Mouse (Mus musculus) neural tube, embryonic 12.5 days (tissue): ENCODE data around the gene Prss46. TPM values are rescaled to one million over a fixed set of nuclear protein-coding genes. Genes with fewer than 3 reads are reported as not detected.
A peak's percentile ranks its signal among the peaks of the same experiment; 100 is the strongest.

ENCODE experiments used
- ATAC-seq: fragments of 200-750 bp; cut with Nextera tagmentation; 2 replicates; pipeline ENCODE4 v1.8.0; 2017; ENCODE audit warnings: low read depth, mild to moderate bottlenecking, moderate TSS enrichment, moderate library complexity; ENCODE audit not compliant: low FRiP score
- H3K27ac ChIP-seq: fragments of 300-500 bp; sonication (generic); 2 replicates; pipeline ENCODE4 v1.5.1; 2016
- H3K27me3 ChIP-seq: fragments of 300-500 bp; sonication (generic); replicated peaks from 2 replicates; pipeline ENCODE4 v1.6.1; 2016; ENCODE audit warnings: mild to moderate bottlenecking
- H3K36me3 ChIP-seq: fragments of 300-500 bp; sonication (generic); 2 replicates; pipeline ENCODE4 v1.6.1; 2016; ENCODE audit warnings: mild to moderate bottlenecking
- H3K4me1 ChIP-seq: fragments of 300-500 bp; sonication (generic); 2 replicates; pipeline ENCODE4 v1.6.1; 2016
- H3K4me2 ChIP-seq: fragments of 300-500 bp; sonication (generic); replicated peaks from 2 replicates; pipeline ENCODE4 v1.6.1; 2016; ENCODE audit warnings: mild to moderate bottlenecking
- H3K4me3 ChIP-seq: fragments of 300-500 bp; sonication (generic); 2 replicates; pipeline ENCODE4 v1.5.1; 2016
- H3K9ac ChIP-seq: fragments of 300-500 bp; sonication (generic); 2 replicates; pipeline ENCODE4 v1.6.1; 2016; ENCODE audit warnings: mild to moderate bottlenecking
- H3K9me3 ChIP-seq: fragments of 300-500 bp; sonication (generic); 2 replicates; pipeline ENCODE4 v1.6.1; 2016; ENCODE audit warnings: mild to moderate bottlenecking
- WGBS: fragments of 180-500 bp; shearing (Covaris S2); methylation state at CpG from one replicate; pipeline ENCODE4 v1.1.7; 2016; 5-methylcytosine and 5-hydroxymethylcytosine counted together
- polyA plus RNA-seq: library from polyadenylated mRNA; unstranded; fragments of >200 nt; fragmentation: Nextera tagmentation; extraction: Ambion mirVana; gene quantifications from 2 replicates; pipeline ENCODE4 v1.2.1, GENCODE M21; 2016

Prss46 gene
- polyA plus RNA-seq, 1 experiment from 2014 or later, result not detected

DNA sequence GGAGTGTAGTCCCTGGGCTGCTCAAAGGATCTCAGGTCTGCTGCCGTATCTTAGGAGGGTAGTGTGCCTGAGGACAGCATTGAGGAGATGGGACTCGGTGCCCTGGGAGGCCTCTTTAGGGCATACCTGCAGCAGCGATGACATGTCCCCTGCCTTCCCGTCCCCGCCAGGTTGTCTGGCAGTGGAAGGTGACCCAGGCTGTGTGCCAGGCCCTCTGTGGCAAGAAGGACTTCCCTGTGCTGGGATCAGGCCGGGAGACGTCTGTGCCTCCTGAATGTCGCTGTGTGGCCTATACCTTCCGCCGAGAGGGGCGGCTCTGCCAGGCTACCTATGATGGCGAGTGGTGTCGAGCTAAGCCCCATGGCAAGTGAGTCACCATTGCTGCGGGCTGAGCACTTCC lies 44.6 kb downstream of the Prss46 start:
- H3K27ac ChIP-seq, result no peak overlapping the region
- 91% methylated on average over 14 of the region's 14 CpGs for WGBS

DNA sequence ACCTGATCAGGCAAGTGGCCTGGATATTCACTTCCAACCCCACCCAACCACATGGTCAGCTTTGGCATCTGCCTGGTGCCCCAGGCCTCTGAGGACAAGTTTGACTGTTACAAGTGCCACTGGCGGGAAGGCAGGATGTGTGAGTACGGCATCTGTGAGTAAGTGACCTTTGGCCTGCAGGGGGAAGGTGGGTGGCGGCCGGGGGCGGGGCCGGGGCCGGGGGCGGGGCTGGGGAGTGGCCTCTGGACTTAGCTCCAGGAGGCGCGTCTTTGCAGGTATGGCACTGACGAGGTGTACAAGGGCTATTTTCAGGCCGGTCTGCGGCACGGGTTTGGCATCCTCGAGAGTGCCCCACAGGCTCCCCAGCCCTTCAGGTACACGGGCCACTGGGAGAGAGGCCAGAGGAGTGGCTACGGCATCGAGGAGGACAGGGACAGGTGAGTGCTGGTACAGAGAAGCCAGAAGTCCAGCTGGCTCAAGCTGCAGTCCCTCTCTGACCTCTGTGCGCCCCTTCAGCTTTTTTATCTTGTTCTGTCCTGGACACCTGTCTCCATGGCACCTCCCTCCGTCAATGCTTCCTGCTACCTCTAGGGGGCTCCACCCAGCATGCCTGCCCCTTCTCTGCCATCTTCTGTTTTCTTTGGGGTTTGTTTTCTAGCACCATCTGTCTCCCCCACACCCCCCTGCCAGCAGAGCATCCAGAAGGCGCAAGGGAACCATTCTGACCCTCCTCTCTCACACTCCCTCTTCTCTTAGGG lies 45.9 kb downstream of the Prss46 start:
- H3K4me2 ChIP-seq, result no peak overlapping the region
- no peak for ATAC-seq
- H3K4me1 ChIP-seq, result no peaks in the 10 kb centered on the region; the same call in 1 of the 2 replicates
- H3K9ac ChIP-seq, result no peak overlapping the region
- no peaks in the 10 kb centered on the region; the same call in 1 of the 2 replicates for H3K27me3 ChIP-seq
- no peak overlapping the region for H3K27ac ChIP-seq
- H3K36me3 ChIP-seq, result no peaks in the 10 kb centered on the region
- WGBS, result 17% methylated on average over 21 of the region's 21 CpGs
- H3K9me3 ChIP-seq, result no peaks in the 10 kb centered on the region
- no peak overlapping the region for H3K4me3 ChIP-seq

More for the DNA sequence above, 44.6 kb downstream of the Prss46 start:
- H3K9ac ChIP-seq, result no peak overlapping the region
- H3K4me1 ChIP-seq, result no peaks in the 10 kb centered on the region; the same call in 1 of the 2 replicates
- no peak overlapping the region for H3K4me2 ChIP-seq
- ATAC-seq, result no peak
- no peak overlapping the region for H3K4me3 ChIP-seq
- no peaks in the 10 kb centered on the region for H3K36me3 ChIP-seq
- H3K27me3 ChIP-seq, result no peaks in the 10 kb centered on the region; the same call in 1 of the 2 replicates
- no peaks in the 10 kb centered on the region for H3K9me3 ChIP-seq

DNA sequence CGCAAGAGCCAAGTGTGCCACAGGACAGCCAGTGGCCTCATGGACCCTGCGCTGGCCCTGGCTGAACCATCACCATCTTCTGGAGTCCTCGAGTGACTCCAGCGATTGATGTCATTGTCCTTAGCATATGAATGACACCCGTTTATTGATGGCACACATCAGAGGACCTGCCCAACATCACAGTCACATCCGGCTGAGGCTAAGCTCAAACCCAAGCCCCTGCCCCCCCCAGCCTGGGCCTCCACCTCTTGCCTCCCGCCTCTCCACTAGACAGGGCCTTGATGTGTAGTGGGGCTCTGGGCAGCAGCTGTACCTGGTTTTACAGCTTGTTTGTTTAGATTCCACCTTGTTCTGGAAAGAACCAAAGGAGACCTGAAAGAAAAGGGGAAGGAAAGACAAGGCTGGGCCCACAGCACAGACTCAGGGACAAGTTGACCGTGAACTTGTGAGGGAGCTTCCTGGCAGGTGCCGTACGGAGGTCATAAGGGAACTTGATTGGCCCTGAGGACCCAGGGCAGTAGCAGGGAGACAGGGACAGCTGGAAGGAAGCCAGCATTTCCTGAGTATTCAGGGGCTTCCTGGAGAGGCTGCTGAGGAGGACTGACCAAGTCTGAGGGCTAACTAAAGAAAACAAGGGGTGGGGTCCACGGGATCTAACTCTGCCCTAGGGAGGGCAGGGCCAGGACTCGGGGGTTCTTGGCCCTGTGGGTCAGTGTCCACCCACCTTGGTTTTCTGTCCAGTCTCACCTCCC lies 46.9 kb downstream of the Prss46 start:
- no peaks in the 10 kb centered on the region for H3K36me3 ChIP-seq
- H3K27me3 ChIP-seq, result no peaks in the 10 kb centered on the region
- no peak overlapping the region for H3K4me2 ChIP-seq
- H3K9me3 ChIP-seq, result no peaks in the 10 kb centered on the region
- no peak overlapping the region for H3K27ac ChIP-seq
- no peak overlapping the region for H3K4me3 ChIP-seq
- 78% methylated on average over 12 of the region's 12 CpGs for WGBS
- H3K9ac ChIP-seq, result no peak overlapping the region
- peaks cover 7% of the 10 kb centered on the region for H3K4me1 ChIP-seq
- no peak for ATAC-seq

DNA sequence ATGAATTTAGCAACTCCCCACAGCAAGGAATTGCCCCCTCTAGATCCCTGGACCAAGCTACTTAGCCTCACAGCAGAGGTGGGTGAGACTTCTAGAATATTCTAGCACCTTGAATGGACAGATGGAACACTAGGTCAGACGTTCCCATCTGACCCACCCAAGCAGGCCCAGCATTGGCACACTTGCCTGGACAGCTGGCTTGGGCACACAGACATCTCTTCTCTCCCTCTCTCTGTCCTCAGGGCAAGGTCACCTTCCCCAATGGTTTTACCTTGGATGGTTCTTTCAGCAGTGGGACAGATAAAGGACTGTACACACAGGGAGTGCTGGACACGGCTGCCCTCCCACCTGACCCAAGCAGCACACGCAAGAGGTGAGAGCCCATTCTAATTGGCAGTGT lies 48.2 kb downstream of the Prss46 start:
- 86% methylated on average over 3 of the region's 3 CpGs for WGBS
- Histone ChIP-seq H3K4me1 (peaks cover 7% of the 10 kb centered on the region), H3K27me3 (no peaks in the 10 kb centered on the region), H3K9ac (no peak overlapping the region), H3K4me2 (no peak overlapping the region), H3K4me3 (no peak overlapping the region), H3K36me3 (no peaks in the 10 kb centered on the region), H3K9me3 (no peaks in the 10 kb centered on the region), H3K27ac (no peak overlapping the region)
- no peak for ATAC-seq

DNA sequence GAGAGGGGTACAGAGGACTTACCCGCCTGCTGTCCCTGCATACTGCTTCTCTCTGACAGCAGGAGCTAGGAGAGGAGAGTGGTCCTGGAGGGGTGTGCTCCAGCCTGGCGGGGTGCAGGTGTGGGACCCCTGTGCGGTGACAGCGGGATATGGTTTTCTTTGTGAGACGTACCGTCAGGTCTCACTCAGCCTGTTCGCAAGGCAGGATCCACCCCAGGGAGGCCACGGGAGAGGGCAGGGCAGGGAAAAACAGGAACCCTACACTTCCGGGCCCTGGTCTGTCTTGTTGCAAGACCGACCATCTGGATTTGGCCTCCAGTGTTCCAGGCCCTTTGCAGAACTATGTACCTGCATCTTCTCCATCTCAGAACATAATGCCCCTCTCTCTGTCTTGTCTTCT lies 49.1 kb downstream of the Prss46 start:
- H3K4me2 ChIP-seq, result no peak overlapping the region
- WGBS, result 72% methylated on average over 10 of the region's 10 CpGs
- H3K36me3 ChIP-seq, result no peaks in the 10 kb centered on the region
- H3K4me1 ChIP-seq, result peaks cover 7% of the 10 kb centered on the region
- ATAC-seq, result no peak
- H3K27ac ChIP-seq, result no peak overlapping the region
- H3K27me3 ChIP-seq, result no peaks in the 10 kb centered on the region
- no peak overlapping the region for H3K9ac ChIP-seq
- H3K9me3 ChIP-seq, result no peaks in the 10 kb centered on the region
- H3K4me3 ChIP-seq, result no peak overlapping the region

- H3K36me3 ChIP-seq, result no peaks in the 10 kb centered on the region
- H3K4me1 ChIP-seq, result peaks cover 7% of the 10 kb centered on the region
- 56% methylated on average over 5 of the region's 5 CpGs for WGBS
- H3K27ac ChIP-seq, result no peak overlapping the region
- no peaks in the 10 kb centered on the region for H3K27me3 ChIP-seq
- H3K9ac ChIP-seq, result no peak overlapping the region
- no peak overlapping the region for H3K4me3 ChIP-seq
- no peaks in the 10 kb centered on the region for H3K9me3 ChIP-seq
- no peak for ATAC-seq
- peak overlapping the region; percentile 39; the same call in 1 of the 2 replicates for H3K4me2 ChIP-seq
These were observed 51.2 kb downstream of the Prss46 start for GRCm38 (mm10) chr9:110895507-110895906.

DNA sequence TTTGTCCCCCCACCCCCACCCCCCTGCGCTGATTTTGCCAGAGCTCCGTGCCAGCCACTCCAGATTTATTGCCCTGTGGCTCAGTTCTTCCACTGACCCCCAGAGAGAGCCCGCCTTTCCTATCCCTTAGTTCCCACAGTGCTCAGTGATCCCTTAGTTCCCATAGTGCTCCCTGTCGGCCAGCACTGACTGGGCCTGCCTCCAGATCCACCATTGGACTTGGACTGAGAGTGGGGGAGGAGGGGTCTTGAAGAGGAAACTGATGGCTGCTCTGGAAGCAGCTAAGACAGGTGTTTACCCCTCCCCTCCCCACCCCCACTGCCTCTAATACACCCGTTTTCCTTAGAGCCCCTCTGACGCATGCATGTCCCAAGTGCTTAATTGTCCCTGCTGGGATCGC lies 51.7 kb downstream of the Prss46 start:
- Histone ChIP-seq H3K4me2 (peak overlapping the region; percentile 39; the same call in 1 of the 2 replicates), H3K27ac (no peak overlapping the region)
- WGBS, result 8% methylated on average over 7 of the region's 7 CpGs

GRCm38 (mm10) chr9:110896595-110896994 lies 52.3 kb downstream of the Prss46 start:
- H3K9me3 ChIP-seq, result no peaks in the 10 kb centered on the region
- H3K4me3 ChIP-seq, result no peak overlapping the region
- peaks cover 7% of the 10 kb centered on the region for H3K4me1 ChIP-seq
- no peaks in the 10 kb centered on the region for H3K27me3 ChIP-seq
- no peak overlapping the region for H3K27ac ChIP-seq
- WGBS, result 7% methylated on average over 6 of the region's 6 CpGs
- H3K36me3 ChIP-seq, result no peaks in the 10 kb centered on the region
- ATAC-seq, result peak; percentile 49
- peak overlapping the region; percentile 39 for H3K4me2 ChIP-seq
- H3K9ac ChIP-seq, result no peak overlapping the region

More for the DNA sequence above, 51.7 kb downstream of the Prss46 start:
- Histone ChIP-seq H3K9me3 (no peaks in the 10 kb centered on the region), H3K4me1 (peaks cover 7% of the 10 kb centered on the region), H3K9ac (no peak overlapping the region), H3K36me3 (no peaks in the 10 kb centered on the region), H3K27me3 (no peaks in the 10 kb centered on the region), H3K4me3 (no peak overlapping the region)
- ATAC-seq, result no peak

DNA sequence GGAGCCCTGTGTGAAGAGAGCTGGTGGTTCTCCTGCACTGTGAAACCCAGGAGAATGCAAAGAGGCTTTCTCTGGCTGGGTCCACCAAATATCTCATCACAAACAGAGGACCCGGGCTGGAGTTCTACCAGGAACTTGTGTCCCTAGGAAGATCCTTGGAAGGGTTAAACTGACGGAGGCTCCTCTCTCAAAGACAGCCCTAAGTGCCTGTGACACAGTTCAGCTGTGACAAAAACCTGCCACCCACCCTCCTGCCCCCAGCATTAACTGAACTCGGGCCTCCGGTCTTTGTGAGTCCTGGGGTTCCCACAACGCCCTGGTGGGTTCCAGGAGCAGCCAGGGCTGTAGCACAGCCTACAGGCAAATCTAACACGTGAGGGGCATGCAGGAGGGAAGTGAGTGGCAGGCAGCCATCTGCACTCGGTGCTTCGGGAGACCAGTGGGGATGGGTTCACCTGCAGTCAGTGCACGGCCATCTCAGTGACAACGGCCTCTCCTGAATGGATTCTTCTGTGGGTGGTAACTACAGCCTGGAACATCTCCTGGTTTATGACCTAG lies 55.2 kb downstream of the Prss46 start:
- Histone ChIP-seq H3K36me3 (no peaks in the 10 kb centered on the region), H3K9me3 (no peaks in the 10 kb centered on the region), H3K9ac (no peak overlapping the region), H3K4me1 (peaks cover 7% of the 10 kb centered on the region; the same call in 1 of the 2 replicates), H3K4me2 (no peak overlapping the region), H3K27me3 (no peaks in the 10 kb centered on the region), H3K4me3 (no peak overlapping the region), H3K27ac (no peak overlapping the region)
- WGBS, result 61% methylated on average over 10 of the region's 10 CpGs
- no peak for ATAC-seq

DNA sequence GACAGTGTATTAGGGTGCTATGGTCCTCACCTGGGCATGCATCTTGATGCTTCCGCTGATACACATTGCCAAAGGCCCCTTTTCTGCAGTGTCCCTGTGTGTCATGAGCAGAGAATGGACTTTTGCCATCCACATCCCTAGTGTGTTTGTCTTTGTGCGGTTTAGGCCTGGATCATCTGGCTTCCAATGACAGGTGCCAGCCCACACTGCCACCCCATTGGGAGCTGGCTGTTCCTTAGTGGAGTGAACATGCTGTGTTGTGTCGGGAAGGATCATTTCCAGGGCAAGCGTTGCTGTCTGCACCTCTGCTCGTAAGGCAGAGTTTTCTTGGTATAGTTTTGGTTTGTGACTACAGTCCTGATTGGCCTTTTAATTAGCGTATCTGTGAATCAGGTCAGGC lies 56.9 kb downstream of the Prss46 start:
- 89% methylated on average over 6 of the region's 6 CpGs for WGBS
- Histone ChIP-seq H3K4me3 (no peak overlapping the region), H3K4me1 (no peaks in the 10 kb centered on the region), H3K27me3 (no peaks in the 10 kb centered on the region), H3K27ac (no peak overlapping the region), H3K4me2 (no peak overlapping the region), H3K36me3 (no peaks in the 10 kb centered on the region), H3K9ac (no peak overlapping the region), H3K9me3 (no peaks in the 10 kb centered on the region)
- no peak for ATAC-seq

GRCm38 (mm10) chr9:110902271-110902670 lies 58.0 kb downstream of the Prss46 start:
- Histone ChIP-seq H3K27me3 (no peaks in the 10 kb centered on the region), H3K4me3 (no peak overlapping the region), H3K9me3 (no peaks in the 10 kb centered on the region), H3K4me2 (no peak overlapping the region), H3K27ac (no peak overlapping the region), H3K9ac (no peak overlapping the region), H3K36me3 (no peaks in the 10 kb centered on the region), H3K4me1 (no peaks in the 10 kb centered on the region)
- 91% methylated on average over 4 of the region's 4 CpGs for WGBS
- ATAC-seq, result no peak
